Mouse (Mus musculus): ENCODE data around the gene Lilra6. TPM values are rescaled to one million over a fixed set of nuclear protein-coding genes. Genes with fewer than 3 reads are reported as not detected.
"Not testable (repeated sequence)": the region's sequence is repeated elsewhere in the genome, so short reads cannot be mapped to it uniquely, and the experiment has no call there.

The Lilra6 gene
- total RNA-seq (2014; rRNA removed) (0.09 TPM in 1 of 2 replicates, not detected in the other), polyA plus RNA-seq (2012; rRNA removed) (0.20 TPM in 1 of 2 replicates, not detected in the other)

DNA sequence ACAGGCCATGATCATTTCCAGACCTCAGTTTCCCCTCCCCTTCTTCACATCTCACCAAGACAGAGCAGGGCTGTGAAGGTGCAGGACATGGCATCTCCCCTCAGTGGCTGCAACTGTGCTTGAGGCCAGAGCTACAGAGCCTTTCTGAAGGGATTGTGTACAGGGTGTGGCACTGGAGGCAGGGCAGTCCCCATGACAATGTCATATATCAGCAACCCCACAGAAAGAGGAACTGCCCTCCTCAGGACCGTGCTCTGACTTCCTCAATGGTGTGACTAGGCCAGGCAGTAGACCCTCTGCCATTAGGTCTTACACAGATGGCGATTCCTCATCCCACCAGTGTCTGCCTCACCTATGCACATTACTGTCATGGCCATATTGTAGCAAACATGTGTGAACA is at the start of gene Lilra6:
Gene Lilra6, minus strand, starts transcription at position 117 of the 400 bp plus-strand sequence.
- WGBS: 62% methylated on average over 2 of the region's 2 CpGs
- DNase-seq (ENCODE audit: extremely low read depth, low read depth, low spot score); H3K36me3 ChIP-seq (ENCODE audit: control insufficient read depth, insufficient read depth, low read length); H3K27me3 ChIP-seq (ENCODE audit: control insufficient read depth, insufficient read depth, low read length); H3K9ac ChIP-seq (ENCODE audit: low read depth, low read length); H3K4me1 ChIP-seq (ENCODE audit: control insufficient read depth, insufficient read depth, low read length); H3K4me3 ChIP-seq (ENCODE audit: insufficient read depth, low read depth, low read length); H3K27ac ChIP-seq (replicated peaks; ENCODE audit: insufficient read depth, low read depth, low read length); H3K79me2 ChIP-seq (ENCODE audit: control insufficient read depth, insufficient read depth, low read length): not testable (repeated sequence)

DNA sequence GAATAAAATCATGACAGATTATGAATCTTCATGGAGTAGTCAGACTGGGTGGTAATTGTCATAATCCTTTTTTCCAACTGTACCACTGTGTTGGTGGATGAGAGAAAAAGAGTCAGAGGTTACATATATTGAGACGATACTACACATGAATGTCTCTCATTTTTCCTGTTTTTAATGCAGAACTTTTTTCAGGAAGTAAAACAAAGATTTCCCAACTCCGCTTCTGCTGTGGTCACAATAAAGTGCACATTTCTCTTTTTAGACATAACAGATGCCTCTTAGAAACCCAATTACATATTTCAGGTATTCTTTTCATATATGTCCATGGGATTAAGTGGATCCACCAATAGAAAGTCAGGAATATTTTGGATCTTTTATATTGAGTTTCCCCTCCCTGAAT is 46.7 kb upstream of the Lilra6 start:
- peak; percentile 6 for DNase-seq (ENCODE audit: extremely low read depth, low read depth, low spot score)
- H3K79me2 ChIP-seq (ENCODE audit: control insufficient read depth, insufficient read depth, low read length): no peaks in the 10 kb centered on the region
- no peak overlapping the region for H3K4me3 ChIP-seq (ENCODE audit: insufficient read depth, low read depth, low read length)
- H3K9ac ChIP-seq (ENCODE audit: low read depth, low read length): no peak overlapping the region
- no peaks in the 10 kb centered on the region for H3K36me3 ChIP-seq (ENCODE audit: control insufficient read depth, insufficient read depth, low read length)
- TF ChIP-seq CTCF (IDR thresholded peaks at IDR 0.05; ENCODE audit: low read depth, low read length): no peak
- TF ChIP-seq POLR2A (IDR thresholded peaks at IDR 0.05; ENCODE audit: extremely low read depth, insufficient read depth, low read length): no peak
- no peaks in the 10 kb centered on the region for H3K4me1 ChIP-seq (ENCODE audit: control insufficient read depth, insufficient read depth, low read length)
- no peaks in the 10 kb centered on the region for H3K27me3 ChIP-seq (ENCODE audit: control insufficient read depth, insufficient read depth, low read length)
- WGBS: 78% methylated on average over 2 of the region's 2 CpGs
- no peak overlapping the region for H3K27ac ChIP-seq (replicated peaks; ENCODE audit: insufficient read depth, low read depth, low read length)

DNA sequence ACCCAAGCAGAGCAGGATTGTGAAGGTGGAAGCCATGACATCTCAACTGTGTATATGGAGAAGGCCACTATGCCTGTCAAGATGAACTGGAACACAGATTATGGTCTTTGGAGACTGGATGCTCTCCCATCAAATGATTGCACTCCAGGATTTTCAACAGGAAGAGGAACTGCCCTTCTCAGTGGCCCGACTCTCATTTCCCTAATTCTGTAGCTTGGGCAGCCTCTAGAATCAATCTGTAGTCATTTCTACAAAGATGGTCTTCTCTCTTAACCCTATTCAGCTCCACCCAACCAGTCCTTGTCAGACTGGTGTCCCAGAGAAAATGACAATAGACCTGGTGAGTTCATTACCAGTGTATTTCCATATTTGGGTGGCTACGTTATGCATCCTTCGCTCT is 42.1 kb upstream of the Lilra6 start:
- TF ChIP-seq CTCF (IDR thresholded peaks at IDR 0.05; ENCODE audit: low read depth, low read length) (no peak), POLR2A (IDR thresholded peaks at IDR 0.05; ENCODE audit: extremely low read depth, insufficient read depth, low read length) (no peak)
- 72% methylated on average over 3 of the region's 3 CpGs for WGBS

DNA sequence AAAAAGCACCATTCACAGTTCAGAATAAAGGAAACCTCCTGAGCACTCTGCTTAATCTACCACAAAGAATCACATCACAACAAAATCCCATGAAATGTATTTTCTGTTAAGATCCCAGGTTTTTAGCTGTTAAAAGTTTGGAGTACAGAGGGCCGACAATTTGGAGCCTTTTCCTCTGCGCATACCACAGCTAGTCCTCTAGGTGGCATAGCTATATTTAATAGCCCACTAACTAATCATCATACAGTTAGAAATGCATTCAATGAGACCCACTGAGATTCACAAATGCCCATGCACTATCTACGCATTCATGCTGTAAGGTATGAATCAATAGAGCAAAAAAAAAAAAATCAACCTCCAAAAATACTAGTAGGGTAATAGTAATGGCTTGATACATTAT is 33.9 kb upstream of the Lilra6 start:
- TF ChIP-seq CTCF (IDR thresholded peaks at IDR 0.05; ENCODE audit: low read depth, low read length): no peak
- DNase-seq (ENCODE audit: extremely low read depth, low read depth, low spot score): no peak
- WGBS: 81% methylated on average over 3 of the region's 3 CpGs
- Histone ChIP-seq H3K36me3 (ENCODE audit: control insufficient read depth, insufficient read depth, low read length) (no peaks in the 10 kb centered on the region), H3K4me3 (ENCODE audit: insufficient read depth, low read depth, low read length) (no peak overlapping the region), H3K4me1 (ENCODE audit: control insufficient read depth, insufficient read depth, low read length) (no peaks in the 10 kb centered on the region), H3K9ac (ENCODE audit: low read depth, low read length) (no peak overlapping the region), H3K27ac (replicated peaks; ENCODE audit: insufficient read depth, low read depth, low read length) (no peak overlapping the region), H3K79me2 (ENCODE audit: control insufficient read depth, insufficient read depth, low read length) (no peaks in the 10 kb centered on the region), H3K27me3 (ENCODE audit: control insufficient read depth, insufficient read depth, low read length) (no peaks in the 10 kb centered on the region)

More for the DNA sequence above, 42.1 kb upstream of the Lilra6 start:
- H3K79me2 ChIP-seq (ENCODE audit: control insufficient read depth, insufficient read depth, low read length): no peaks in the 10 kb centered on the region
- H3K27ac ChIP-seq (replicated peaks; ENCODE audit: insufficient read depth, low read depth, low read length): no peak overlapping the region
- no peak overlapping the region for H3K4me3 ChIP-seq (ENCODE audit: insufficient read depth, low read depth, low read length)
- no peaks in the 10 kb centered on the region for H3K36me3 ChIP-seq (ENCODE audit: control insufficient read depth, insufficient read depth, low read length)
- no peaks in the 10 kb centered on the region for H3K4me1 ChIP-seq (ENCODE audit: control insufficient read depth, insufficient read depth, low read length)
- DNase-seq (ENCODE audit: extremely low read depth, low read depth, low spot score): no peak
- no peaks in the 10 kb centered on the region for H3K27me3 ChIP-seq (ENCODE audit: control insufficient read depth, insufficient read depth, low read length)
- H3K9ac ChIP-seq (ENCODE audit: low read depth, low read length): no peak overlapping the region

DNA sequence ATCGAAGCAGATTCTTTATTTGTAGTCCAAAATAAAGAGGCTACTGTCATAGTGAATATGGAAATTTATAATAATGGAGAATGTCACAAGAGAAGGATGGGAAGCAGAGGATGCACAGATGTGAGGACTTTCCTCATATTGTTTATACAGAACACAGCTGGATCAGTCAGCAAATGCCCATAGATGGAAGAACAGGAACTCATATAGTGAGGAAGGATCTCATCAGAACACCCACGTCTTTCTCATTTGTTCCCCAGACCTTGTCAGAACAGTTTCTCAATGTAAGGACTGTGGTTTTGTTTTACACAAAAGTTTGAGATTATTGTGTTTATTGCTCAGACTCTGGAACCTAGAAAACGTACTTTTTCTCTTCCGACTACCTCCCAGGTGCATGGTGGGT is 32.9 kb upstream of the Lilra6 start:
- 63% methylated on average over 4 of the region's 4 CpGs for WGBS
- H3K4me1 ChIP-seq (ENCODE audit: control insufficient read depth, insufficient read depth, low read length): no peaks in the 10 kb centered on the region
- no peak overlapping the region for H3K27ac ChIP-seq (replicated peaks; ENCODE audit: insufficient read depth, low read depth, low read length)
- peak; percentile 7 for DNase-seq (ENCODE audit: extremely low read depth, low read depth, low spot score)
- no peak overlapping the region for H3K4me3 ChIP-seq (ENCODE audit: insufficient read depth, low read depth, low read length)
- no peaks in the 10 kb centered on the region for H3K36me3 ChIP-seq (ENCODE audit: control insufficient read depth, insufficient read depth, low read length)
- no peak for TF ChIP-seq POLR2A (IDR thresholded peaks at IDR 0.05; ENCODE audit: extremely low read depth, insufficient read depth, low read length)
- no peak for TF ChIP-seq CTCF (IDR thresholded peaks at IDR 0.05; ENCODE audit: low read depth, low read length)
- H3K79me2 ChIP-seq (ENCODE audit: control insufficient read depth, insufficient read depth, low read length): no peaks in the 10 kb centered on the region
- H3K27me3 ChIP-seq (ENCODE audit: control insufficient read depth, insufficient read depth, low read length): no peaks in the 10 kb centered on the region
- H3K9ac ChIP-seq (ENCODE audit: low read depth, low read length): no peak overlapping the region

DNA sequence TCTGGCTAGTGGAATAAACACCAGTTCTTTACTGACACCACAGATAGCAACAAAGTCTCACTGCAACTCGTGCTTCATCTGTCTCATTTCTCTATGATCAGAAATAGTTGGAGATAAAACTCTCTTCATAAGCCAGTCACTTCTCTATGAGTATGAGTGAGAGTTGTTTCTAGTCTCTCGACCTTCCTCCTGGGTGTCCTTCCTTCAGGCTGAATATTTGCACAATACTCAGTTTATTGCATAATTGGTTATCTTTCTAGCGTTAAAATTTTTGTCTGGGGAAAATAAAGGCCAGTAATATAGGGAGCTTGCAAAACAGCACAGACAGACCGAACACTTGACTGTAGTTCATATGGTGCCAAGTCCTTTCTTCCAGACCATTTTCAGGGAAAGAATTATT is 30.8 kb upstream of the Lilra6 start:
- TF ChIP-seq POLR2A (IDR thresholded peaks at IDR 0.05; ENCODE audit: extremely low read depth, insufficient read depth, low read length) (no peak), CTCF (IDR thresholded peaks at IDR 0.05; ENCODE audit: low read depth, low read length) (no peak)
- Histone ChIP-seq H3K27ac (replicated peaks; ENCODE audit: insufficient read depth, low read depth, low read length) (no peak overlapping the region), H3K4me3 (ENCODE audit: insufficient read depth, low read depth, low read length) (no peak overlapping the region), H3K9ac (ENCODE audit: low read depth, low read length) (no peak overlapping the region), H3K4me1 (ENCODE audit: control insufficient read depth, insufficient read depth, low read length) (no peaks in the 10 kb centered on the region), H3K27me3 (ENCODE audit: control insufficient read depth, insufficient read depth, low read length) (no peaks in the 10 kb centered on the region), H3K36me3 (ENCODE audit: control insufficient read depth, insufficient read depth, low read length) (no peaks in the 10 kb centered on the region), H3K79me2 (ENCODE audit: control insufficient read depth, insufficient read depth, low read length) (no peaks in the 10 kb centered on the region)
- DNase-seq (ENCODE audit: extremely low read depth, low read depth, low spot score): no peak
- 53% methylated on average over 4 of the region's 4 CpGs for WGBS
